Mouse (Mus musculus) heart, embryonic 14.5 days (tissue): ENCODE data around the gene Vps13c. TPM values are rescaled to one million over a fixed set of nuclear protein-coding genes. Genes with fewer than 3 reads are reported as not detected.

Experiments used
- ATAC-seq: fragments of 200-750 bp; cut with Nextera tagmentation; 2 replicates; pipeline ENCODE4 v1.8.0; 2017; ENCODE audit warnings: low read depth, moderate TSS enrichment; ENCODE audit not compliant: insufficient number of reproducible peaks, insufficient read depth, low FRiP score
- H3K27ac ChIP-seq, 2 experiments: fragments of 200-500 bp in 1 of 2; fragments of 300-500 bp in 1 of 2; sonication (generic) in 1 of 2; replicated peaks in 1 of 2; 2 replicates each; pipeline ENCODE4 v1.5.1; 2012 to 2014; ENCODE audit warnings: low read depth in 2 of 2, low read length in 2 of 2, control low read depth in 1 of 2, mild to moderate bottlenecking in 1 of 2, mixed read lengths in 1 of 2; ENCODE audit not compliant: control insufficient read depth in 1 of 2, insufficient read depth in 1 of 2
- H3K27me3 ChIP-seq: fragments of 300-500 bp; sonication (generic); 2 replicates; pipeline ENCODE4 v1.6.1; 2014; ENCODE audit warnings: mild to moderate bottlenecking, low read length, control low read depth; ENCODE audit not compliant: control insufficient read depth, insufficient read depth
- H3K36me3 ChIP-seq: fragments of 300-500 bp; sonication (generic); 2 replicates; pipeline ENCODE4 v1.6.1; 2014; ENCODE audit warnings: mild to moderate bottlenecking, control low read depth, low read length, mixed read lengths; ENCODE audit not compliant: control insufficient read depth, insufficient read depth
- H3K4me1 ChIP-seq, 2 experiments: fragments of 200-500 bp in 1 of 2; fragments of 300-500 bp in 1 of 2; sonication (generic) in 1 of 2; 2 replicates each; pipeline ENCODE4 v1.6.1; 2012 to 2014; ENCODE audit warnings: low read length in 2 of 2, control low read depth in 1 of 2, mixed read lengths in 1 of 2; ENCODE audit not compliant: control insufficient read depth in 2 of 2, insufficient read depth in 2 of 2
- H3K4me2 ChIP-seq: fragments of 300-500 bp; sonication (generic); 2 replicates; pipeline ENCODE4 v1.6.1; 2014; ENCODE audit warnings: mild to moderate bottlenecking, low read length
- H3K4me3 ChIP-seq, 2 experiments: fragments of 200-500 bp in 1 of 2; fragments of 300-500 bp in 1 of 2; sonication (generic) in 1 of 2; 2 replicates each; pipeline ENCODE4 v1.5.1; 2012 to 2014; ENCODE audit warnings: low read length in 2 of 2, mild to moderate bottlenecking in 2 of 2, control low read depth in 1 of 2, low read depth in 1 of 2, moderate library complexity in 1 of 2; ENCODE audit not compliant: control insufficient read depth in 1 of 2, insufficient read depth in 1 of 2
- H3K9ac ChIP-seq: fragments of 300-500 bp; sonication (generic); 2 replicates; pipeline ENCODE4 v1.6.1; 2014; ENCODE audit warnings: mild to moderate bottlenecking, low read length
- H3K9me3 ChIP-seq: fragments of 300-500 bp; sonication (generic); 2 replicates; pipeline ENCODE4 v1.6.1; 2016; ENCODE audit warnings: low read length, control low read depth; ENCODE audit not compliant: control insufficient read depth
- WGBS: fragments of 180-500 bp; shearing (Covaris S2); extraction: QIAGEN DNeasy Blood & Tissue Kit; methylation state at CpG from one replicate; pipeline ENCODE4 v1.1.7; 2014; 5-methylcytosine and 5-hydroxymethylcytosine counted together
- polyA plus RNA-seq: library from polyadenylated mRNA; unstranded; fragments of >200 nt; fragmentation: Nextera tagmentation; extraction: Ambion mirVana; gene quantifications from 2 replicates; pipeline ENCODE4 v1.2.1, GENCODE M21; 2014

Vps13c gene
- polyA plus RNA-seq, 1 experiment from 2014 or later: 7.1 TPM

- Histone ChIP-seq H3K4me3 (no peak overlapping the region), H3K9me3 (no peaks in the 10 kb centered on the region), H3K4me2 (no peak overlapping the region), H3K9ac (no peak overlapping the region), H3K27ac (no peak overlapping the region), H3K4me1 (no peaks in the 10 kb centered on the region), H3K36me3 (peaks cover 60% of the 10 kb centered on the region), H3K27me3 (no peaks in the 10 kb centered on the region)
- no peak for ATAC-seq
- 95% methylated on average over 5 of the region's 5 CpGs for WGBS
Observed at GRCm38 (mm10) chr9:67922350-67922749, 82.2 kb downstream of the Vps13c start.

- ATAC-seq: no peak
- Histone ChIP-seq H3K4me2 (no peak overlapping the region), H3K27me3 (no peaks in the 10 kb centered on the region), H3K4me1 (no peaks in the 10 kb centered on the region), H3K27ac (no peak overlapping the region), H3K9ac (no peak overlapping the region), H3K4me3 (no peak overlapping the region), H3K9me3 (no peaks in the 10 kb centered on the region), H3K36me3 (peaks cover 71% of the 10 kb centered on the region)
- WGBS: 78% methylated on average over 7 of the region's 7 CpGs
Observed at GRCm38 (mm10) chr9:67930629-67931028, 90.4 kb downstream of the Vps13c start.

- Histone ChIP-seq H3K4me3 (no peak overlapping the region), H3K9ac (no peak overlapping the region), H3K27ac (no peak overlapping the region), H3K27me3 (no peaks in the 10 kb centered on the region), H3K9me3 (no peaks in the 10 kb centered on the region), H3K4me1 (no peaks in the 10 kb centered on the region), H3K4me2 (no peak overlapping the region), H3K36me3 (peaks cover 69% of the 10 kb centered on the region)
- ATAC-seq: no peak
- WGBS: 83% methylated on average over 2 of the region's 2 CpGs
Observed at GRCm38 (mm10) chr9:67937286-67937685, 97.1 kb downstream of the Vps13c start.

- no peak overlapping the region for H3K4me2 ChIP-seq
- H3K9me3 ChIP-seq: no peaks in the 10 kb centered on the region
- no peaks in the 10 kb centered on the region for H3K27me3 ChIP-seq
- no peak overlapping the region for H3K27ac ChIP-seq
- H3K4me1 ChIP-seq: peaks cover 2 to 7% of the 10 kb centered on the region in 2 experiments; a peak in 2 of 4 replicates
- WGBS: 85% methylated on average over 7 of the region's 7 CpGs
- peaks cover 86% of the 10 kb centered on the region for H3K36me3 ChIP-seq
- H3K9ac ChIP-seq: no peak overlapping the region
- ATAC-seq: no peak
- H3K4me3 ChIP-seq: no peak overlapping the region
Observed at GRCm38 (mm10) chr9:67955466-67956010, 115.3 kb downstream of the Vps13c start.

GRCm38 (mm10) chr9:67961953-67962352 is 121.8 kb downstream of the Vps13c start:
- H3K36me3 ChIP-seq: peaks cover 77% of the 10 kb centered on the region
- WGBS: 97% methylated on average over 5 of the region's 5 CpGs

GRCm38 (mm10) chr9:67965889-67966288 is 125.7 kb downstream of the Vps13c start:
- H3K9me3 ChIP-seq: peaks cover 3% of the 10 kb centered on the region; the same call in 1 of the 2 replicates
- no peaks in the 10 kb centered on the region for H3K27me3 ChIP-seq
- no peak for ATAC-seq
- no peak overlapping the region for H3K4me3 ChIP-seq
- no peak overlapping the region for H3K9ac ChIP-seq
- WGBS: 77% methylated on average over 14 of the region's 14 CpGs
- H3K27ac ChIP-seq: no peak overlapping the region
- H3K4me2 ChIP-seq: no peak overlapping the region
- no peaks in the 10 kb centered on the region for H3K4me1 ChIP-seq
- peaks cover 63% of the 10 kb centered on the region for H3K36me3 ChIP-seq

More at GRCm38 (mm10) chr9:67961953-67962352, 121.8 kb downstream of the Vps13c start:
- Histone ChIP-seq H3K4me3 (no peak overlapping the region), H3K27ac (no peak overlapping the region), H3K4me2 (no peak overlapping the region), H3K4me1 (no peaks in the 10 kb centered on the region), H3K27me3 (no peaks in the 10 kb centered on the region), H3K9me3 (peaks cover 3% of the 10 kb centered on the region; the same call in 1 of the 2 replicates), H3K9ac (no peak overlapping the region)
- no peak for ATAC-seq

- Histone ChIP-seq H3K27me3 (no peaks in the 10 kb centered on the region), H3K4me3 (no peak overlapping the region), H3K4me2 (no peak overlapping the region), H3K9ac (no peak overlapping the region), H3K27ac (no peak overlapping the region), H3K36me3 (peaks cover 60% of the 10 kb centered on the region), H3K4me1 (no peaks in the 10 kb centered on the region), H3K9me3 (peaks cover 3% of the 10 kb centered on the region; the same call in 1 of the 2 replicates)
- no peak for ATAC-seq
- 74% methylated on average over 3 of the region's 3 CpGs for WGBS
Observed at GRCm38 (mm10) chr9:67967011-67967410, 126.8 kb downstream of the Vps13c start.

GRCm38 (mm10) chr9:67973451-67973850 is 133.3 kb downstream of the Vps13c start:
- Histone ChIP-seq H3K9ac (no peak overlapping the region), H3K27ac (no peak overlapping the region), H3K36me3 (peaks cover 47% of the 10 kb centered on the region), H3K9me3 (no peaks in the 10 kb centered on the region), H3K4me3 (no peak overlapping the region), H3K27me3 (no peaks in the 10 kb centered on the region), H3K4me1 (no peaks in the 10 kb centered on the region), H3K4me2 (no peak overlapping the region)
- no peak for ATAC-seq
- WGBS: 36% methylated on average over 6 of the region's 6 CpGs
